Mouse (Mus musculus) forebrain, embryonic 14.5 days (tissue): Measurements from ENCODE around the gene Rap1b. TPM values are rescaled to one million over a fixed set of nuclear protein-coding genes. Genes with fewer than 3 reads are reported as not detected.

Experiments used
- ATAC-seq: fragments of 200-750 bp; cut with Nextera tagmentation; 2 replicates; pipeline ENCODE4 v1.8.0; 2017; ENCODE audit warnings: mild to moderate bottlenecking, moderate library complexity
- DNase-seq: peaks from one replicate; pipeline ENCODE4 v3.0.0-alpha.2; 2015; ENCODE audit warnings: low spot score
- H3K27ac ChIP-seq: fragments of 300-500 bp; sonication (generic); 2 replicates; pipeline ENCODE4 v1.5.1; 2014; ENCODE audit warnings: low read depth, mild to moderate bottlenecking, control low read depth, low read length, moderate library complexity
- H3K27me3 ChIP-seq: fragments of 300-500 bp; sonication (generic); replicated peaks from 2 replicates; pipeline ENCODE4 v1.6.1; 2014; ENCODE audit warnings: low read length, control low read depth, mixed read lengths; ENCODE audit not compliant: control insufficient read depth, insufficient read depth
- H3K36me3 ChIP-seq: fragments of 300-500 bp; sonication (generic); 2 replicates; pipeline ENCODE4 v1.6.1; 2014; ENCODE audit warnings: low read length, control low read depth; ENCODE audit not compliant: control insufficient read depth, insufficient read depth
- H3K4me1 ChIP-seq: fragments of 300-500 bp; sonication (generic); 2 replicates; pipeline ENCODE4 v1.6.1; 2014; ENCODE audit warnings: antibody characterized with exemption, low read length, control low read depth; ENCODE audit not compliant: control insufficient read depth, insufficient read depth
- H3K4me2 ChIP-seq: fragments of 300-500 bp; sonication (generic); 2 replicates; pipeline ENCODE4 v1.6.1; 2014; ENCODE audit warnings: mild to moderate bottlenecking, control low read depth, low read length
- H3K4me3 ChIP-seq: fragments of 300-500 bp; sonication (generic); 2 replicates; pipeline ENCODE4 v1.5.1; 2014; ENCODE audit warnings: low read depth, low read length, control low read depth
- H3K9ac ChIP-seq: fragments of 300-500 bp; sonication (generic); 2 replicates; pipeline ENCODE4 v1.6.1; 2014; ENCODE audit warnings: mild to moderate bottlenecking, low read length, control low read depth, moderate library complexity
- H3K9me3 ChIP-seq: fragments of 300-500 bp; sonication (generic); replicated peaks from 2 replicates; pipeline ENCODE4 v1.6.1; 2016; ENCODE audit warnings: low read length, control low read depth, mixed read lengths; ENCODE audit not compliant: control insufficient read depth
- WGBS: fragments of 180-500 bp; shearing (Covaris S2); extraction: QIAGEN DNeasy Blood & Tissue Kit; methylation state at CpG from one replicate; pipeline ENCODE4 v1.1.7; 2014; 5-methylcytosine and 5-hydroxymethylcytosine counted together
- polyA plus RNA-seq: library from polyadenylated mRNA; unstranded; fragments of >200 nt; fragmentation: Nextera tagmentation; extraction: Ambion mirVana; gene quantifications from 2 replicates; pipeline ENCODE4 v1.2.1, GENCODE M21; 2014

Rap1b gene
- polyA plus RNA-seq, 1 experiment from 2014 or later: 138 TPM

DNA sequence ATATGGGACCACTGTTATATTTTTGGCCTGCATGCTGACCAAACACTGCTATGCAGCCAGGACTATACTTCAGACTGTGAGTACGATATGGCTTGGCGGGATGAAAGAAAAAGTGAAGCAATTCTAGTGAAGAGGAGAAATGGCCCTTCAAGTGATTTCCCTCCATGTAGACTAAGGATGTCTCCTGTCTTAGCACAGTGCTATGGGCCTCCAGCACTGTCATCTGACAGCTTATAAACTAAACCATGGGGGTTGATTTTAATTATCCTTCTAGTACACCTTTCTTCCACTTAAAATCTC lies 54.7 kb downstream of the Rap1b start:
- H3K36me3 ChIP-seq: peaks cover 19% of the 10 kb centered on the region
- peak overlapping the region; percentile 90; the same call in 1 of the 2 replicates for H3K4me2 ChIP-seq
- no peaks in the 10 kb centered on the region for H3K9me3 ChIP-seq
- WGBS: 91% methylated on average over 2 of the region's 2 CpGs
- no peaks in the 10 kb centered on the region for H3K27me3 ChIP-seq
- peaks cover 10% of the 10 kb centered on the region for H3K4me1 ChIP-seq
- DNase-seq (no peak), ATAC-seq (no peak)
- no peak overlapping the region for H3K4me3 ChIP-seq
- 0 out of 2 replicates have a peak overlapping the region, but pooled peaks have one; percentile 75 for H3K9ac ChIP-seq
- H3K27ac ChIP-seq: no peak overlapping the region

DNA sequence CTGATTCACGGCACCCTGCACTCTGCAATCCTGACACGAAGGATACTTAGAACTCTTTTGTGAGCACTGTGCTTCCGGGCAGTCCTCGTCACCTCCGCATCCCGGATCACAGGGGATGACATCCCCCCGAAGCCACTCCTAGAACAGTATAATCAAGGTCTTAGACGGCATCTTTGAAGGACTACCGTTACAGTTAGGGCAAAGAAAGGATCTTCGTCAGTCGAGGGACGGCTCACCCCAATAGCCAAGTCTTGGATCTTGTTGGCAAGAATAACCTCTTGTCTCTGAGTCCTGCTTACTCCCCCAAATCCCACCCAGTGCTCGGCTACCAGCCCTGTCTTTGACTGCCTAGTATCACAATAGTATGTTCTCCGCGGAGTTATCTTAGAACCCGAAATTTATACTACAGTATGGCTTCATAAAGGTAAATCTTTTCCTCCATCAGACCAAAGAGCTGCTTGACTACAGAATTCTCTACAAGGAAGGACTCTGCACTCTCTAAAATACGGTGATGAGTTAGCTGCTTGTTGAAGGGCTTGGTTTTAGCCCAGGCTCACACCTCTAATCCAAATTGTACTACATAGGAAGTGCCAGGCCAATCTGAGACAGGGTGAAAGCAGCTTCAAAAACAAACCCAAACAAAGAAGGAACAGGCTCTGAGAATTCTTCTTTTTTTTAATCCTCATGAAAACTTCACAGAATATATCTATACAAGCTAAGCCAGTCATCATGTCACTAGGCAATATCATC lies 55.2 kb downstream of the Rap1b start:
- 94% methylated on average over 17 of the region's 17 CpGs for WGBS
- no peak overlapping the region; the same call in 1 of the 2 replicates for H3K4me2 ChIP-seq
- H3K4me3 ChIP-seq: no peak overlapping the region
- peaks cover 10% of the 10 kb centered on the region for H3K4me1 ChIP-seq
- ATAC-seq (no peak), DNase-seq (no peak)
- H3K9ac ChIP-seq: no peak overlapping the region
- no peaks in the 10 kb centered on the region for H3K9me3 ChIP-seq
- peaks cover 24% of the 10 kb centered on the region for H3K36me3 ChIP-seq
- H3K27ac ChIP-seq: no peak overlapping the region
- H3K27me3 ChIP-seq: no peaks in the 10 kb centered on the region

DNA sequence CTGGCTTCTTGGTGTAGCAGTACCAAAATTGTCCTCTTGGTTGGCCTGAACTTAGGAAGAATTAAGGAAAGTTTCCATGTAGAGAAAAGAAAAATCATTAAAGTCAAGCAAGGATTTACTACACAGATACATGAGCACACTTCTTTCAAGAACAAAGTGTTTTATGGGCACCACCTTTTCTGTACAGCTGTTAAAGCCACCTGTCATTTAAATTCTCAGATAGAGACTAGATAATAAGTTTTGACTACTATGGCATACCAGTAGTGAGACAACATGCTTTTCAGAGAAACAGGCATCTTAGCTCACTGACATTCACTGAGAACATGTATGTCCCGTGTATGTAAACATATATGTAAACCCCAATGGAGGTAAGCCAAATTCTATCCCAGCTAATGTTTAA lies 55.8 kb downstream of the Rap1b start:
- H3K4me1 ChIP-seq: peaks cover 10% of the 10 kb centered on the region
- H3K27ac ChIP-seq: no peak overlapping the region
- peaks cover 30% of the 10 kb centered on the region for H3K36me3 ChIP-seq
- H3K9me3 ChIP-seq: no peaks in the 10 kb centered on the region
- ATAC-seq (no peak), DNase-seq (no peak)
- WGBS: 100% methylated on average over 1 of the region's 1 CpGs
- H3K27me3 ChIP-seq: no peaks in the 10 kb centered on the region
- no peak overlapping the region for H3K9ac ChIP-seq
- H3K4me3 ChIP-seq: no peak overlapping the region
- H3K4me2 ChIP-seq: no peak overlapping the region

DNA sequence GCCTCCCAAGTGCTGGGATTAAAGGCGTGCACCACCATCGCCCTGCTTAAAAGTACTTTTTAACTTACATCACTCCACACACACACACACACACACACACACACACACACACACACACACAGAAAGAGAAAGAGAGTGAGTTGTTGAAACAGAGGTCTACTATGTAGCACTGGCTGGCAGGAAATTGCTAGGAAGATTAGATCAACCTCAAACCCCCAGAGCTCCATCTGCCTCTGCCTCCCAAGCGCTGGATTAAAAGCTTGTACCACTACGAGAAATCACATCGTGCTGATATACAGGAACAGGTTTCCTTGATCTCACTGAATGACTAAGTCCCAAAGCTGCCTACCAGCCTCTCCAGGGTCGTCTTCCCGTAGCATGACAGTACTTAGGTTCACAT lies 61.2 kb downstream of the Rap1b start:
- H3K36me3 ChIP-seq: peaks cover 77% of the 10 kb centered on the region
- ATAC-seq: no peak
- 96% methylated on average over 7 of the region's 7 CpGs for WGBS

DNA sequence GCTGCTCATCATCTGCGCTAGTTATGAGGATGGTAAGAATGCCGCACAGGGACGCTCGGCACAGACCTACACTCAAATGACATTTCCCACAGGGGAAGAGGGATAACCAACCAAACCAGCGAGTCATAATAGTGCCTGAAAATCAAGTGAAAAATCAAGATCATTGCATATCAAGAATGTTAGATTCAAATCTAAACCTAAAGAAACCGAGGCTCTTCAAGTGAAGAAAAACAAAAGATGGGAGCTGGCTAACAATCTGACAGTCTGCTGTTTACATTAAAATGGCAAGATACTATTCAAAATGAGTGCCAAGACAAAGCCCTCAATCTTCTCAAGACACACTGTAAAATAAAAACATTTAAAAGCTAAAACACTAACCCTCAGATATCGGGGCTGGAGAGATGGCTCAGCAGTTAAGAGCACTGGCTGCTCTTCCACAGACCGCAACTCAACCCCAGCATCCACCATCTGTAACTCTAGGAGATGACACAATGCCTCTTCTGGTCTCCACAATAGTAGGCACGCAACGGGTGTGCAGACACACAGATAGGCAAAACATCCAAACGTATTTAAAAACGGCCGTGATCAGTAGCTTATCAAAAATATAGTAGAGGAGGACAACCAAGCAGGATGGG lies 61.9 kb downstream of the Rap1b start:
- H3K4me1 ChIP-seq: no peaks in the 10 kb centered on the region
- H3K9ac ChIP-seq: no peak overlapping the region
- H3K27ac ChIP-seq: no peak overlapping the region
- no peak for DNase-seq
- no peak for ATAC-seq
- H3K36me3 ChIP-seq: peaks cover 82% of the 10 kb centered on the region
- 95% methylated on average over 13 of the region's 13 CpGs for WGBS
- H3K27me3 ChIP-seq: no peaks in the 10 kb centered on the region
- no peak overlapping the region for H3K4me3 ChIP-seq
- no peaks in the 10 kb centered on the region for H3K9me3 ChIP-seq
- H3K4me2 ChIP-seq: no peak overlapping the region

More for the DNA sequence above, 61.2 kb downstream of the Rap1b start:
- no peak overlapping the region for H3K4me2 ChIP-seq
- H3K9me3 ChIP-seq: no peaks in the 10 kb centered on the region
- no peak for DNase-seq
- H3K9ac ChIP-seq: no peak overlapping the region
- H3K4me1 ChIP-seq: no peaks in the 10 kb centered on the region
- no peaks in the 10 kb centered on the region for H3K27me3 ChIP-seq
- no peak overlapping the region for H3K27ac ChIP-seq
- no peak overlapping the region for H3K4me3 ChIP-seq

DNA sequence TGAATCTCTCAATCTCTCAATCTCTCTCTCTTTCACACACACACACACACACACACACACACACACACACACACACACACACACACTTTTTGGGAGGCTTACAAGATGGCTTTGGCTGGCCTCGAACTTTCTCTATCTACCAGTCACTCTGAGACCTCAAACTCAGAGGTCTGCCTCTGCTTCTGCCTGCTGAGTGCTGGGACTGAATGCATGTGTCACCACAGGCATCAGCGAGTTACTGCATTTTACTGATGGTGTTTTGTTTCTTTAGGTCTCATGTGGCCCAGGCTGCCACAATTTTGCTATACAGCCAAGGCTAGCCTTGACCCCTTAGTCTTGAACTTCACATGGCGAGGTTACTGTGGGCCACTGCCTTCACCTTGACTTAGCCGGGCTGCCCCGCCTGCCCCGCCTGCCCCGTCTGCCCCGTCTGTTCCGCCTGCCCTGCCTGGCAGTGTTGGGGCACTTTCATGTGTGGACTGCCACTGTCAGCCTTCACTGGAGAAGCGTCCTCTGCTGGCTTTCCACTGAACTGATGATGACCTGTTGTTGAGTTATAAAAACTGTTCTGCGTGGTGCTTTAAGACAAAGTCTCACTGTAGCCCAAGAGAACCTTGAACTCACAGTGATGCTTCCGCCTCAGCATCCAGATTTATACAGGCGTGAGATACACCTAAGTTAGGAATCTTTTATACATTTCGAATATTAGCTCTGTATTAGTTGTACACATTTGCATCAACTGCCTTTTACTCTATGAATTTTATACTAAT lies 63.2 kb downstream of the Rap1b start:
- ATAC-seq: no peak
- no peak for DNase-seq
- H3K9me3 ChIP-seq: no peaks in the 10 kb centered on the region
- no peak overlapping the region for H3K9ac ChIP-seq
- H3K4me1 ChIP-seq: no peaks in the 10 kb centered on the region
- no peak overlapping the region for H3K27ac ChIP-seq
- no peak overlapping the region for H3K4me2 ChIP-seq
- no peaks in the 10 kb centered on the region for H3K27me3 ChIP-seq
- H3K36me3 ChIP-seq: peaks cover 90% of the 10 kb centered on the region
- no peak overlapping the region for H3K4me3 ChIP-seq
- WGBS: 92% methylated on average over 14 of the region's 14 CpGs

DNA sequence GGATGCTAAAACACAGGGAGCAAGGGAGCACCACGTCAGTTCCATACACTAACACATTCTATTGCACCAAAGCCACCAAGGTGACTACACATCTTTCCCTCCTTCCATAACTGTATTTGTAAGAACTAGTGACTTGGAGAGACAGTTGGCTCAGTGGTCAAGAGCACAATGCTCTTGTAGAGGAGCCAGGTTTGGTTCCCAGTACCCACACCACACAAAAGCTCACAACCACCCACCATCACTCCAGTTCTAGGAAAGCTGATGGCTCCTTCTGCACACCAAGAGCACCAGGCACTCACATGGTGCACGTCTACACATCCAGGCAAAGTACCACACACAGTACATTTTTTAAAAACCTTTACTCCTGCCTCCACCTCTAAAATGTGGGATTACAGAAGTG lies 63.8 kb downstream of the Rap1b start:
- H3K27me3 ChIP-seq: no peaks in the 10 kb centered on the region
- H3K4me1 ChIP-seq: no peaks in the 10 kb centered on the region
- no peak overlapping the region for H3K27ac ChIP-seq
- peaks cover 88% of the 10 kb centered on the region for H3K36me3 ChIP-seq
- DNase-seq: no peak
- H3K9me3 ChIP-seq: no peaks in the 10 kb centered on the region
- H3K9ac ChIP-seq: no peak overlapping the region
- WGBS: 92% methylated on average over 2 of the region's 2 CpGs
- no peak overlapping the region for H3K4me3 ChIP-seq
- H3K4me2 ChIP-seq: no peak overlapping the region
- no peak for ATAC-seq

DNA sequence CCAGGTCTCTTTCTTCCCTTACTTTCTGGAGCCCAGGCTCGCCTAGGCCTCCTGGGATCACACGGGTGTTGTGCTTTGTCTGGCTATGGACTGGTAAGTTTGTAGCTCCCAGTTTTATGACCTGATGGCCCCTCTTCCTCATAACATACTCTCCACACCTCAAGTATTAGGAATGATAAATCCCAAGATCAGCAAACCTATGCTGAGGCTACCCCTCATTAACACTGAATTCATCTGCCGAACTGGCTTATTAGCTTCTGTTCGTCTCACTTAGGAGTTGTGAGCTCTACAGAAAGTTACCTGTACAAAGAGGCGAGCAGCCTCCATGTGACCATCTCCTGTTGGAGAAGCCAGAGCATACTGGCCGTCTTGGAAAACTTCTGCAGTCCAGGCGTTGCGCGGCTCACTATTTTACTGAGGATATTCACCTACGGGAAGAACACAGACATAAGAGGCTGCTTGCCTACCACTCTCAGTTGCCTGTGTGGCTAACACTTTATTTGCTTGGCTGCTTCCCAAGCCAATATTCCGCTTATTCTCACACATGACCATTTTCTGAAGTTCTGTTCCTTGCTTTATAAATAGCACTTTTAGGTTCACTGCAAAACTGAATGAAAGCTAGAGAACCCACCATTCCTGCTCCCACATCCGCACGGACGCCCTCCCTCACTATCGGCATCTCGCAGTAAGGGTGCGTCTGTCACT lies 64.7 kb downstream of the Rap1b start:
- WGBS: 96% methylated on average over 17 of the region's 17 CpGs
- Histone ChIP-seq H3K27me3 (no peaks in the 10 kb centered on the region), H3K4me2 (no peak overlapping the region), H3K9ac (no peak overlapping the region), H3K4me1 (no peaks in the 10 kb centered on the region), H3K9me3 (no peaks in the 10 kb centered on the region), H3K4me3 (no peak overlapping the region), H3K27ac (no peak overlapping the region), H3K36me3 (peaks cover 87% of the 10 kb centered on the region)
- DNase-seq (no peak), ATAC-seq (no peak)
